Mouse (Mus musculus) hindbrain, embryonic 12.5 days (tissue): ENCODE measurements around the gene Gpat2. TPM values are rescaled to one million over a fixed set of nuclear protein-coding genes. Genes with fewer than 3 reads are reported as not detected.

Experiments used
- ATAC-seq: fragments of 200-750 bp; cut with Nextera tagmentation; 2 replicates; pipeline ENCODE4 v1.8.0; 2017; ENCODE audit warnings: moderate TSS enrichment; ENCODE audit not compliant: low FRiP score
- H3K27ac ChIP-seq: fragments of 300-500 bp; sonication (generic); 2 replicates; pipeline ENCODE4 v1.5.1; 2016; ENCODE audit warnings: mild to moderate bottlenecking
- H3K27me3 ChIP-seq: fragments of 300-500 bp; sonication (generic); 2 replicates; pipeline ENCODE4 v1.6.1; 2016; ENCODE audit warnings: mild to moderate bottlenecking
- H3K36me3 ChIP-seq: fragments of 300-500 bp; sonication (generic); 2 replicates; pipeline ENCODE4 v1.6.1; 2016; ENCODE audit warnings: mild to moderate bottlenecking
- H3K4me1 ChIP-seq: fragments of 300-500 bp; sonication (generic); 2 replicates; pipeline ENCODE4 v1.6.1; 2016
- H3K4me2 ChIP-seq: fragments of 300-500 bp; sonication (generic); replicated peaks from 2 replicates; pipeline ENCODE4 v1.6.1; 2016; ENCODE audit warnings: mild to moderate bottlenecking
- H3K4me3 ChIP-seq: fragments of 300-500 bp; sonication (generic); 2 replicates; pipeline ENCODE4 v1.5.1; 2016; ENCODE audit warnings: mild to moderate bottlenecking
- H3K9ac ChIP-seq: fragments of 300-500 bp; sonication (generic); 2 replicates; pipeline ENCODE4 v1.6.1; 2016; ENCODE audit warnings: mild to moderate bottlenecking, moderate library complexity
- H3K9me3 ChIP-seq: fragments of 300-500 bp; sonication (generic); replicated peaks from 2 replicates; pipeline ENCODE4 v1.6.1; 2016; ENCODE audit warnings: mild to moderate bottlenecking
- WGBS: fragments of 180-500 bp; shearing (Covaris S2); methylation state at CpG from one replicate; pipeline ENCODE4 v1.1.7; 2016; 5-methylcytosine and 5-hydroxymethylcytosine counted together
- polyA plus RNA-seq: library from polyadenylated mRNA; unstranded; fragments of >200 nt; fragmentation: Nextera tagmentation; extraction: Ambion mirVana; gene quantifications from 2 replicates; pipeline ENCODE4 v1.2.1, GENCODE M21; 2016

Gene Gpat2
- polyA plus RNA-seq, 1 experiment from 2014 or later, result 0.15 TPM

DNA sequence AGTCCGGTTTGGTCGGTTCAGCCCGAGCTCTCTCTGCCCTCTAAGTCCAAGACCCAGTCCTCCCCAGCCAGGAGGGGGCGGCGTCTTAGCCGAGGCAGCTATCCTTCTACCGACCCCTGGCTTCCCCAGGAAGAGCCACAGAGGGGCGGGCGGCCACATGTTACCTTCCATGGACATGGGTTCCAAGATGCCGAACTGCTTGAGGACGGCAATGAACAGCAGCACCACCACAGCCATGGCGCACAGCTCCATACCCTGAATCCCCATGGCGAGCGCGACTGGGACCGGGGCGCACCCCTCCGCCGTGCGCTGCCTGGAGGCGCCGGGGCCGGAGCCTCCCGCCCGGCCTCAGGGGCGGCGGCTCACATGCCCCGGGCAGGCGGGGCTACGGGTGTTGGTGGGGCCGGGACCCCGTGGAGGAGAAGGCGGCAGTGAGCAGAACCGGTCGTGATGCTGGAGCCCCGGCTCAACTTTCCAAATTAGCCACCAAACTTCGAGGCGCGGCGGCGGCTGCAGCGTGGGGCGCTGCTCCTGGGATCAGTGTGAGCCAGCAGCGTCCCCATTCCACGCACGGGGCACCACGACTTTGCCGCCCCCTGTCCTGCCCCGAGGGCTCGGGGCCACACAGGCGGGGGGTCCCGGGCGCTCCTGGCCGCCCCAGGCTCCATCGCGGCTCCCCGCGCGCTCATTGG lies 57.0 kb downstream of the Gpat2 start:
- Histone ChIP-seq H3K27ac (no peak overlapping the region), H3K4me3 (peak overlapping the region; percentile 40), H3K9ac (0 out of 2 replicates have a peak overlapping the region, but pooled peaks have one; percentile 35), H3K36me3 (no peaks in the 10 kb centered on the region), H3K4me1 (peaks cover 27% of the 10 kb centered on the region), H3K27me3 (peaks cover 83% of the 10 kb centered on the region), H3K9me3 (no peaks in the 10 kb centered on the region), H3K4me2 (peak overlapping the region; percentile 66)
- 0 out of 2 replicates have a peak, but pooled peaks have one; percentile 4 for ATAC-seq
- WGBS, result 1% methylated on average over 59 of the region's 59 CpGs

DNA sequence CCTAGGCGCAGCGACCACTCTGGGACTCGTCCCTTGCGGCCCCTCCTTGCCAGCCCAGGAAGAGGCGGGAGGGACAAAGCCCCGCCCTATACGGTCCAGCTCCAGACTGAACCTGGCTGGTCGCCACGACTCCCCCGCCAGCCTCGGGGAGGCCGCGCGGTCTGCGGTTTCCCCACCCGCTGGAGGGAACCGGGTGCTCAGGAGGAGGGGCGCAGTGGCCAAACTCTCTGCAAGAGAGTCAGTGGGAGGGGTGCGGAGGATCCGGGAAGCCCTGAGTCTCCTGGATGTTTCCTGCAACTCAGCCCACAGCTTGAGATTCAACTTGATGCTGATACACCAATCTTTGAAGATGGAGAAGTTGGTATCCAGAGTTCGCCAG lies 57.5 kb downstream of the Gpat2 start:
- Histone ChIP-seq H3K4me3 (peak overlapping the region; percentile 40), H3K9me3 (no peaks in the 10 kb centered on the region), H3K36me3 (no peaks in the 10 kb centered on the region), H3K4me1 (peaks cover 27% of the 10 kb centered on the region), H3K27me3 (peaks cover 83% of the 10 kb centered on the region), H3K27ac (no peak overlapping the region), H3K9ac (0 out of 2 replicates have a peak overlapping the region, but pooled peaks have one; percentile 35), H3K4me2 (peak overlapping the region; percentile 66)
- WGBS, result under 1% methylated on average over 21 of the region's 21 CpGs
- ATAC-seq, result peak; percentile 41; the same call in 1 of the 2 replicates

DNA sequence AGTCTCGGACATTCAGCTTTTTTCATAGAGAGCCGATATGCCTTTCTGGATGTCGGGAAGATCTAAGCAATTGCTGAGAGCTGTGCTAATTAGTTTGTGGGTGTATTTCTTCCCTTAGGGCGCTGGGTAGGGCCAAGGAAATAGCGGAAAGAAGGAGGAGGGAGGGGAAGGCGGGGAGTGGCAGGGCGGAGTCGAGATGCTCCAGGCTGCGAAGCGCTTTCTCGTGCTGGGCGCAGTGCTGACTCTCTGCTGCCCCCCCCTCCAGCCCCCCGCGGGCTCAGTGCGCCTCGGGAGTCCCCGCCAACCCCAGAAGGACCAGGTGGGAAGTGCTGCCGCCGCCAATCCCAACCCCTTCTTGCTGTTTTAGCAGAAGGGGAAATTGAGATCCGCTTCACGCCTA lies 58.0 kb downstream of the Gpat2 start:
- H3K27me3 ChIP-seq, result peaks cover 83% of the 10 kb centered on the region
- peak overlapping the region; percentile 40 for H3K4me3 ChIP-seq
- H3K4me1 ChIP-seq, result peaks cover 27% of the 10 kb centered on the region
- no peaks in the 10 kb centered on the region for H3K36me3 ChIP-seq
- ATAC-seq, result no peak
- no peaks in the 10 kb centered on the region for H3K9me3 ChIP-seq
- WGBS, result 2% methylated on average over 15 of the region's 21 CpGs
- no peak overlapping the region for H3K27ac ChIP-seq
- H3K4me2 ChIP-seq, result peak overlapping the region; percentile 66
- H3K9ac ChIP-seq, result no peak overlapping the region

DNA sequence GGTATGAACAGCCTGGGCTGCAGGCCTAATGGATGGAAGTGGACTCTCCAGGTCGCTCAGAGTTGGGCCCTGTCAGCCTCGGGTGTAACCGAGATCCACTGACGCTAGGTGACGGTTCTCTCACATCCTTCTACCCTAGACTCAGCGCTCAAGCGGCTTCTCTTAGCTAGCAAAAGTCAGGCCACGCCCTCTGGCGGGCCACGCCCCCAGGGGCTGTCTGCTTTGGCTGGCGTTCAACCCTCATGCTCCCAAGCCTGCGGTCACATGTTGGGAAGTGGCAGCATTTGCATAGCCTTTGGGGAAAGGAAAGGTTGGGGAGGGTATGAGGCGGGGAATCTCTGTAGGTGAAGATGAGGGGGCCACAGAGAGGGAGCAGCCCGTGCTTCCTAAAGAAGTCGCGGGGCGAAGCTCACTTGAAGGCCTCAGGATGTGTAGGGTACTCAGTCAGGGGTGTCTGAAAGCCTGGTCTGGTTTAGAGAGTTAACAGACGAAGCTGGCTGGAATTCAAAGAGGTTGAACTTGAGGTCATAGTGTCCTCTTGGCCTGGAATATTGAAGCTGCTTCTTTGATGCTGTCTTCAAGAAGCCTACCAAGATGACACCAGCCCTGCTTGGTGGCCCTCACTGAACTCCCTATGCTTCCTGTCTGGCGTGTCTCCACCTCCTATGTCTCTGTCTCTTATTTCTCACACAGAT lies 59.6 kb downstream of the Gpat2 start:
- ATAC-seq, result peak; percentile 73
- H3K4me2 ChIP-seq, result peak overlapping the region; percentile 37
- H3K27me3 ChIP-seq, result peaks cover 71% of the 10 kb centered on the region
- no peaks in the 10 kb centered on the region for H3K9me3 ChIP-seq
- H3K36me3 ChIP-seq, result no peaks in the 10 kb centered on the region
- 0 out of 2 replicates have a peak overlapping the region, but pooled peaks have one; percentile 14 for H3K9ac ChIP-seq
- no peak overlapping the region for H3K27ac ChIP-seq
- peak overlapping the region; percentile 10 for H3K4me3 ChIP-seq
- H3K4me1 ChIP-seq, result peaks cover 27% of the 10 kb centered on the region
- WGBS, result 7% methylated on average over 19 of the region's 19 CpGs

Other genes starting within 250 kb of the Gpat2 start
- 2.6 and 2.8 TPM in 2 replicates for gene 1810024B03Rik, start 216.9 kb upstream of the Gpat2 start, polyA plus RNA-seq
- gene Snrnp200, start 216.8 kb upstream of the Gpat2 start, polyA plus RNA-seq, result 86.8 and 88.0 TPM in 2 replicates
- gene Ciao1, start 177.4 kb upstream of the Gpat2 start, polyA plus RNA-seq, result 54.7 and 56.2 TPM in 2 replicates
- 41.1 and 41.3 TPM in 2 replicates for gene Tmem127, start 177.3 kb upstream of the Gpat2 start, polyA plus RNA-seq
- 86.0 and 86.9 TPM in 2 replicates for gene Stard7, start 155.0 kb upstream of the Gpat2 start, polyA plus RNA-seq
- gene Dusp2, start 89.0 kb upstream of the Gpat2 start, polyA plus RNA-seq, result 5.5 and 6.9 TPM in 2 replicates
- gene Astl, start 86.6 kb upstream of the Gpat2 start, polyA plus RNA-seq, result not detected in 2 replicates
- 2.4 and 2.6 TPM in 2 replicates for gene Adra2b, start 62.0 kb upstream of the Gpat2 start, polyA plus RNA-seq
- 29.4 and 30.8 TPM in 2 replicates for gene Fahd2a, start 19.4 kb downstream of the Gpat2 start, polyA plus RNA-seq
- gene Kcnip3, start 96.9 kb downstream of the Gpat2 start, polyA plus RNA-seq, result 1.4 and 3.5 TPM in 2 replicates
- 0.42 and 0.77 TPM in 2 replicates for gene Prom2, start 116.3 kb downstream of the Gpat2 start, polyA plus RNA-seq
- gene Zfp661, start 161.9 kb downstream of the Gpat2 start, polyA plus RNA-seq, result 8.0 and 8.4 TPM in 2 replicates
- gene Mrps5, start 162.0 kb downstream of the Gpat2 start, polyA plus RNA-seq, result 141 and 149 TPM in 2 replicates
- gene Mal, start 231.5 kb downstream of the Gpat2 start, polyA plus RNA-seq, result 0.72 and 0.99 TPM in 2 replicates